Mouse (Mus musculus) ES-E14 (cell line): ENCODE data around the gene Fabp3. TPM values are rescaled to one million over a fixed set of nuclear protein-coding genes. Genes with fewer than 3 reads are reported as not detected.
A peak's percentile ranks its signal among the peaks of the same experiment; 100 is the strongest.

ENCODE experiments used
- DNase-seq: peaks from one replicate; pipeline ENCODE4 v3.0.0-alpha.2; 2013; ENCODE audit warnings: low read depth, low spot score
- H3K27ac ChIP-seq: 2 replicates; pipeline ENCODE4 v1.5.1; 2012; ENCODE audit warnings: low read depth, mild to moderate bottlenecking, low read length, moderate library complexity, mixed read lengths; ENCODE audit not compliant: poor library complexity, insufficient read depth, severe bottlenecking
- H3K36me3 ChIP-seq: 2 replicates; pipeline ENCODE4 v1.6.1; 2012; ENCODE audit warnings: mild to moderate bottlenecking, low read length, moderate library complexity, mixed read lengths; ENCODE audit not compliant: control insufficient read depth, poor library complexity, insufficient read depth, severe bottlenecking
- H3K4me1 ChIP-seq, 2 experiments: fragments of 150-350 bp in 1 of 2; sonication (generic) in 1 of 2; 2 replicates each; pipeline ENCODE4 v1.6.1; 2012; ENCODE audit warnings: low read length in 2 of 2, mild to moderate bottlenecking in 1 of 2, mixed read lengths in 1 of 2; ENCODE audit not compliant: control insufficient read depth in 2 of 2, insufficient read depth in 2 of 2, poor library complexity in 1 of 2
- H3K4me3 ChIP-seq, 2 experiments: fragments of 150-350 bp in 1 of 2; sonication (generic) in 1 of 2; 2 replicates each; pipeline ENCODE4 v1.5.1; 2012; ENCODE audit warnings: low read length in 2 of 2, low read depth in 1 of 2, mild to moderate bottlenecking in 1 of 2, mixed read lengths in 1 of 2; ENCODE audit not compliant: insufficient read depth in 1 of 2, poor library complexity in 1 of 2, severe bottlenecking in 1 of 2
- H3K9ac ChIP-seq: 2 replicates; pipeline ENCODE4 v1.6.1; 2012; ENCODE audit warnings: low read depth, mild to moderate bottlenecking, low read length, mixed read lengths; ENCODE audit not compliant: poor library complexity, insufficient read depth, severe bottlenecking
- H3K9me3 ChIP-seq: fragments of 150-350 bp; sonication (generic); 2 replicates; pipeline ENCODE4 v1.6.1; 2012; ENCODE audit warnings: low read depth, mild to moderate bottlenecking, low read length; ENCODE audit not compliant: control insufficient read depth, insufficient read depth
- CHD2 ChIP-seq: IDR thresholded peaks from 2 replicates; pipeline ENCODE4 v1.6.1; 2014; ENCODE audit warnings: mild to moderate bottlenecking, low read depth, low read length, inconsistent platforms
- HCFC1 ChIP-seq: IDR thresholded peaks from 2 replicates; pipeline ENCODE4 v1.6.1; 2012; ENCODE audit warnings: low read length, inconsistent platforms, borderline replicate concordance; ENCODE audit not compliant: insufficient read depth
- MAFK ChIP-seq: IDR thresholded peaks from 2 replicates; pipeline ENCODE4 v1.6.1; 2014; ENCODE audit warnings: mild to moderate bottlenecking, low read depth, low read length, inconsistent platforms; ENCODE audit not compliant: insufficient read depth
- ZC3H11A ChIP-seq: IDR thresholded peaks from 2 replicates; pipeline ENCODE4 v1.6.1; 2012; ENCODE audit warnings: low read depth, mild to moderate bottlenecking, inconsistent platforms, low read length, borderline replicate concordance
- ZNF384 ChIP-seq: IDR thresholded peaks from 2 replicates; pipeline ENCODE4 v1.6.1; 2012; ENCODE audit warnings: low read depth, low read length, inconsistent platforms
- in situ Hi-C, 2 experiments: fragments of 600-800 bp; cut with MboI; formaldehyde crosslinking; loops; one replicate each; pipeline ENCODE4 v1.15.1; 2025; ENCODE audit warnings: low sequenced_read_pairs in 2 of 2, inconsistent platforms in 1 of 2; ENCODE audit not compliant: unreplicated experiment in 2 of 2
- total RNA-seq: library from RNA; depleted of rRNA; stranded (reverse); fragments of 300-350 nt; gene quantifications from 2 replicates; pipeline ENCODE4 v1.2.3, GENCODE M21; 2012

Fabp3 gene
- total RNA-seq, 1 experiment: 145 TPM

DNA sequence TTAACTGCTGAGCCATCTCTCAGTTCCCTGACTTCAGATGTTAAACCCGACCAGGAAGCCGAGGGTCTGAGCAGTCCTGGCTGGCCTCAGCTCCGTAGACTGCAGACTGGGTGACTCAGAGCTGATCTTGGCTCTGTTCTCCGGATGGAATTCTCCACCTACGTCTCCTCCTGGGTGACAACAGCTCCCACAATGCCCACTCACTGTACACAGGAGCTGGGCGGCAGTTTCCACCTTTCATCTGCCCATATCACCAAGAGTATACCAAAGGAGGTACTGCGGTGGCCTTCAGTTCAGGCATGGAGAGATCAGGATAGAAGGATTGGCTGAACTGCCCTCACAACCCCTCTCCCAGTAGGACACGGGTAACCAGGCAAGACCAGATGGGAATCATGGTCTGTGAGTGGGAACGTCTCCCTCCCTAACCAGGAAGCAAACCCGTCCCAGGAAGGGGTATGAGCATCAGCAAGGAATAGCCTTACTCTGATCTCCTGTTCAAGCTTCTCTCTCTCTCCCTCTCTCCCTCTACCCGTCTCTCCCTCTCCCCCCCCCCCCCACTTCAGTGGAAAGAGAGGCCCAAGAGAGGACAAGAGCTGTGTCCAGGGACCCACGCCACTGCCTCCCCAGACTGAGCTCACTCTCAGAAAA, 34.6 kb upstream of the Fabp3 start:
- H3K9ac ChIP-seq: no peak overlapping the region
- H3K9me3 ChIP-seq: no peaks in the 10 kb centered on the region
- H3K27ac ChIP-seq: no peak overlapping the region
- TF ChIP-seq ZNF384: no peak
- TF ChIP-seq MAFK: no peak
- no peak for TF ChIP-seq CHD2
- TF ChIP-seq ZC3H11A: no peak
- no peak for TF ChIP-seq HCFC1
- no peak for DNase-seq
- in situ Hi-C loops: no loop called here
- H3K4me3 ChIP-seq: peak overlapping the region; percentile 2 to 92; a peak in 3 of 4 replicates
- no peaks in the 10 kb centered on the region for H3K36me3 ChIP-seq
- peaks cover 0 to 5% of the 10 kb centered on the region in 2 experiments; a peak in 3 of 4 replicates for H3K4me1 ChIP-seq

DNA sequence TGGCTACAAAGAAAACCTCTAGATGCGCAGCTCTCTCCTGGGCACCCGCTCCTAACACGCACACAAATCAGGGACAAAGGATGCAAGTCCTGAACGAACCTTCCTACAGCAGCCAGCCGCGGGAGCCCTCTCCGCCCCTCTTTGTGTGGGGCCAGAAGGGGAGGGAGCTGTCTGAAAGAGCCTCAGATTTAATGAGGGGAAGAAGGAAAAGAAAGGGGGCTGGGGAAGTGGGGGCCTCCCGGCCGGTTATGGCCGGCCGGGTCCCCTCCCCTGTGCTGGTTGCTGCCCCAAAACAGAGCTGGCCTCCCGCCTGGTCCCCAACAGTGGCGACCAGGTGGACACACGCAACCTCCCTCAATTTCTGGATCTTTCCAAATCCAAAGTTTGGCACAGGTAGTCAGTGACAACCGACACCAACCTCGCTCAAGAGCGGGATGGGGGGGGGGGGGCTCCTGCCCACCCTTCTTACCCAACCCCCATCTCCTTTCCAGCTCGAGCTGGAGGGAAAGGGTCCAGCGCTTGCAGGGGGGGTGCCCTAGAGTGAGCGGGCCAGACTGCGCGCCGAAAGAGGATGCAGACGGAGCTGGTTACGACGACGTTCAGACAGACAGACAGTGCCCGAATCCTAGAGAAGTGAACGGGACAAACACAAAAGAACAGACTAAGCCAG, 33.9 kb upstream of the Fabp3 start:
- no peak for DNase-seq
- in situ Hi-C loops: no loop called here
- H3K9me3 ChIP-seq: no peaks in the 10 kb centered on the region
- no peak overlapping the region for H3K27ac ChIP-seq
- H3K36me3 ChIP-seq: no peaks in the 10 kb centered on the region
- TF ChIP-seq MAFK (no peak), ZC3H11A (no peak)
- H3K9ac ChIP-seq: peak overlapping the region; percentile 69
- H3K4me1 ChIP-seq: peaks cover 0 to 5% of the 10 kb centered on the region in 2 experiments; a peak in 3 of 4 replicates
- H3K4me3 ChIP-seq: peak overlapping the region; percentile 82 to 92

DNA sequence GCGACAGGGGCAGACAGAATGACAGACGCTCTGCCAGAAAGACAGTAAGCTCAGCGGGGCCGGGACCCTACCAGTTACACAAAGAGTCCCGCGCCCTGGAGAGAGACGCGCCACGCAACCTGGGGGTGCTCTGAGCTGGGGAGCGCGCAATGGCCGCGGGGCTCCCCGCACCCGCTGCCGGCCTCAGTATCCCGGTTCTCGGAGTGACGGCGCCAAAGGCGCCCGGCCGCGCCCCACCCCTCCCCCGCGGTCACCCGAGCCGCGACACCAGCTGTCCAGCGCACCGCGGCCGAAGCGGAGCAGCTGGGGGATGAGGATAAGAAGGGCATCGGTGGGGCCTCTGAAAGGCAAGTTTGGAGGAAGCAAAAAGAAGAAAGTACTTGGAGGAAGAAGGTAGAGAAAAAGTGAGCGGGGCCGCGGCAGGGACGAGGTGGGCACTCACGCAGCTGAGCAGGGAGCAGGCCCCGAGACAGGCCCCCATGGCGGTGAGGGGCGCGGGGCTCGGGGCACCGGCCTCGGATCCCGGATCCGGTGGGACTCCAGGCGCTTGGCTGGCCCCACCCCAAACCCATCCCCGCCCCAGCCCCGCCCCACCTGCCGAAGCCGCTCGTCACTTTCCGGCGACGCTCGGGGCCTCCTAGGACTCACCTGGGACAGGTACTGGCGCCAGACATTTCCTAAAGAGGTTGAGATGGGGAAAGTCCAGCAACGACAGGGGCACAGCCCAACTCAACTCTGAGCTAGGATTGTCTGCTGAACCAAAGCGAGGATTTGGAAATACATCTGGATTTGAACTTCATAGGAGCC, 33.2 kb upstream of the Fabp3 start:
- Histone ChIP-seq H3K4me3 (peak overlapping the region; percentile 82 to 92), H3K9me3 (no peaks in the 10 kb centered on the region), H3K4me1 (peaks cover 0 to 5% of the 10 kb centered on the region in 2 experiments; a peak in 3 of 4 replicates), H3K36me3 (no peaks in the 10 kb centered on the region), H3K9ac (peak overlapping the region; percentile 69), H3K27ac (no peak overlapping the region)
- no peak for TF ChIP-seq ZC3H11A
- no peak for TF ChIP-seq MAFK
- no peak for TF ChIP-seq HCFC1
- no peak for TF ChIP-seq ZNF384
- TF ChIP-seq CHD2: no peak
- in situ Hi-C loops: no loop called here
- no peak for DNase-seq

DNA sequence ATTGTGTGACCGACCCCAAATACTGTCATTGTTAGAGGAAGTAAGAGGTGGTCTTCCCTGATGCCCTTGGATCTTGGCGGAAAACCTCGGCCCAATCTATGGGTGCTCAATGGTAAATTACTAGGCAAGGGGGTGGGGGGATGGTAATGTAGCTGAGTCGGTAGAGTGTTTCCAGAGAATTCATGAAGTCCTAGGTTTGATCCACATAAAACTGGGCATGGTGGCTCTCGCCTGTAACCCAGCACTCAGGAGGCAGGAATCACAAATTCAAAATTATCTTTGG, 32.6 kb upstream of the Fabp3 start:
- Histone ChIP-seq H3K27ac (no peak overlapping the region), H3K4me1 (peaks cover 0 to 5% of the 10 kb centered on the region in 2 experiments; a peak in 3 of 4 replicates), H3K36me3 (no peaks in the 10 kb centered on the region), H3K4me3 (peak overlapping the region; percentile 82 to 92), H3K9me3 (no peaks in the 10 kb centered on the region), H3K9ac (0 out of 2 replicates have a peak overlapping the region, but pooled peaks have one; percentile 7)
- TF ChIP-seq ZNF384 (no peak), CHD2 (no peak), ZC3H11A (no peak), MAFK (no peak), HCFC1 (no peak)
- DNase-seq: no peak
- in situ Hi-C loops: no loop called here
